Mouse (Mus musculus) forelimb bud, embryonic 11.5 days (tissue): ENCODE data around the gene Icam4.
"Not testable (repeated sequence)": the region's sequence is repeated elsewhere in the genome, so short reads cannot be mapped to it uniquely, and the experiment has no call there.

Source experiments
- DNase-seq: peaks from one replicate; pipeline ENCODE4 v3.0.0-alpha.2; 2012; ENCODE audit warnings: low read depth, low spot score

Gene Icam4

DNA sequence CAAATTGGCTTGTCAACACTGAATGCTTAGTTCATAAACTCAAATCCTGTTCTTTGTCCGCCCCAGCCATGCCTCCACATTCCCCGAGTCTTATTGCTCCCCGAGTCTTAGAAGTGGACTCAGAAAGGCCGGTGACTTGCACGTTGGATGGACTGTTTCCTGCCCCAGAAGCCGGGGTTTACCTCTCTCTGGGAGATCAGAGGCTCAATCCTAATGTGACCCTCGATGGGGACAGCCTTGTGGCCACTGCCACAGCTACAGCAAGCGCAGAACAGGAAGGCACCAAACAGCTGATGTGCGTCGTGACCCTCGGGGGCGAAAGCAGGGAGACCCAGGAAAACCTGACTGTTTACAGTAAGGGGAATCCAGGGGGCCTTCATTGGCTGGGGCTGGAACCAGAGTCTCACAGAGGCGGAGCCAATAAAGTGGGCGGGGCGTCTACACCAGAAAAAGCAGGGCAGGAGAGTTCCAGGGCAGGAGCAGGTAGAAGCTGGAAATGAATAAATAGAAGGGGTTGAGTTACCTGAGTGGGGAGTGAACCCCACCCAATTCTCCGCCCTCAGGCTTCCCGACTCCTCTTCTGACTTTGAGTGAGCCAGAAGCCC, 5.4 kb downstream of the Icam4 start:
- no peak for DNase-seq

DNA sequence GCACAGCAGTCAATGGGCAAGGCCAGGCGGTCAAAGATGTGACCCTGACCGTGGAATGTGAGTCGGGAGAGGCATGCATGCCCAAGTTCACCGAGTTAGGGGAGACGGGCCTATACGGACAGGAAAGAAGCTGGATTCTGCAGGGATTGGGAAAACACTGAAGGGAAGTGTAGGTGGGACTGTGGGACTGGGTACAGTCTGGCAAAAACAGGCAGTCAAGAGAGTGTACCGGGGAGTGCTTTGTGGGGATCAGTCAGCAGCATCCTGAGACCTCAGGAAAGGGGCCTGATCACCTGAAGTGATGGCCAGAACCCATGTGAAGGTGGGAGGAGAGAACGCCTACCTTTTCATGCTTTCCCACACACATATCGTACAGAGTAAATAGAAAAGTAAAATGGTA, 6.4 kb downstream of the Icam4 start:
- DNase-seq: no peak

- no peak for DNase-seq
These were observed 7.0 kb downstream of the Icam4 start for GRCm38 (mm10) chr9:21036161-21036560.

GRCm38 (mm10) chr9:21036666-21037065, 7.5 kb downstream of the Icam4 start:
- DNase-seq: no peak

- DNase-seq: no peak
These were observed 8.3 kb downstream of the Icam4 start for GRCm38 (mm10) chr9:21037481-21037891.

- no peak for DNase-seq
These were observed 10.6 kb downstream of the Icam4 start for GRCm38 (mm10) chr9:21039779-21040178.

- DNase-seq: no peak
These were observed 12.1 kb downstream of the Icam4 start for GRCm38 (mm10) chr9:21041308-21041707.

DNA sequence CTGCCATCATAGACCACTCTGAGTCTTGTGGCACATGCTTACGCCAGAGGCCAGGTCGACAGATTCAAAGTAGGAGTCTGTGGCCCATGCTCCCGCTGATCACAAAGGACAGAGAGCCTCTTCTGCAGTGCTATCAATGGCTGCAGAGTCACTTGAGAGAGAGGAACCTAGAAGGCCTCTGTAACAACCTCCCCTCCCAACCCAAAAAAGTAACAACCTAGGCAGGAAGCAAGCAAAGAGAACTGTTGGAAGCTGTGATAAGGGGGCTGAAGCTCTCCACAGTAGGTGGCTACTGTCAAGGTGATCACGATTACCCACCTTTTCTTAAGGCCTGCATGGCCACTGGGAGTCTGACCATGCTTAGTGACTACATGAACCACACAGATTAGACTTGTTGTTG, 14.4 kb downstream of the Icam4 start:
- no peak for DNase-seq

DNA sequence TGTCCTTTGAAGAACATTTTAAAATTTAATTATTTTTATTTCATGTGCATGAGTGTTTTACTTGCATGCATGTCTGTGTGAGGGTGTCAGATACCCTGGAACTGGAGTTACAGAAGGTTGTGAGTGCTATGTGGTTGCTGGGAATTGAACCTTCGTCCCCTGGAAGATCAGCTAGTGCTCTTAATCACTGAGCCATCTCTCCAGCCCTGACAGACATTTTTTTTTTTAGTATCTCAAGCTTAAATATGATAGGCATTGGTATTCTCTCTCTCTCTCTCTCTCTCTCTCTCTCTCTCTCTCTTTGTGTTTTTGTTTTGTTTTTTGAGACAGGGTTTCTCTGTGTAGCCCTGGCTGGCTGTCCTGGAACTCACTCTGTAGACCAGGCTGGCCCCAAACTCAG, 15.6 kb downstream of the Icam4 start:
- DNase-seq: not testable (repeated sequence)

GRCm38 (mm10) chr9:21045235-21045634, 16.1 kb downstream of the Icam4 start:
- no peak for DNase-seq

DNA sequence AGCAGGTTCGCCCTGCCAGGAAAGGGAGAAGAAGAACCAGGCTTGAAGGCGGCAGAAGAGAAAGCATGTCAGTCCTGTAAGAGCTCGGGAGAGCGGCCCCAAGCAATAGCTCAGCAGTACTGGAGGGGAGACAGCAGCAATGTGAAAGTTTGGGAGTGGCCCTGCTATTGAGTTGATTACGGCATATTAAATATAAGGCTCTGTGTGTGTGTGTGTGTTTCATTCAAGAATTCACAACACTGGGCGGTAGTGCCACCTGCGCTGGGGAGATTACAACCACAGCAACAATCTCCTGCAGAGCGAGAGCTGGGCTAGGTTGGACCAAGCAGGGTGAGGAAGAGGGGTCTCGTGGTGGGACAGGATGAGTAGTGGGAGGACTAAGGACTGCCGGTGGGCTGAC, 22.4 kb downstream of the Icam4 start:
- no peak for DNase-seq

- no peak for DNase-seq
These were observed 33.8 kb downstream of the Icam4 start for GRCm38 (mm10) chr9:21062928-21063327.

- DNase-seq: no peak
These were observed 38.0 kb downstream of the Icam4 start, which contains the start of gene Zglp1 for GRCm38 (mm10) chr9:21067006-21067684. TSS of gene Zglp1 (minus strand) at chr9:21067093.

- DNase-seq: peak; percentile 14
These were observed 43.5 kb downstream of the Icam4 start for GRCm38 (mm10) chr9:21072641-21073040.

GRCm38 (mm10) chr9:21073044-21073840, 44.1 kb downstream of the Icam4 start, which contains the start of the genes Gm49373 and Fdx1l:
TSS of gene Gm49373 (minus strand) at chr9:21073096.
TSS of gene Fdx1l (minus strand) at chr9:21073614.
- DNase-seq: peak; percentile 86

- no peak for DNase-seq
These were observed 45.0 kb downstream of the Icam4 start for GRCm38 (mm10) chr9:21074173-21074572.

DNA sequence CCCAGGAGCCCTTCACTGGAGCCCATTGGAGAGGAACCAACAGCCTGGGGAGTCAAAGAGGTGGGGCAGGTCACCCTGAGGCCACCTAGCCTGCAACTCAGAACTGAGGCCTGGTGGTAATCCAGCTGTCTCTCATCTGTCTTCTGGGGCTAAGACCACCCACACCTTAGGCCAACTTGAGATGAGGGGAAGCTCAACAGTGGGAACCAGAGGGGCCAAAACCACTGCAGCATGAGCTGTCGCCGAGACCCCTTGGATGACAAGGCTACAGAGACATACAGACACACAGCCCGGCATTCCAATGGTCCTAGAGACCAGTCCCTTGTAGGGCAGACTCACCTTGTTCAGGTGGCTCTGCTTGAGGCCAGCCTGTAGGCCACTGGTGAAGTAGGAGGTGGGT, 46.5 kb downstream of the Icam4 start:
- DNase-seq: no peak
